Mouse (Mus musculus) gastrocnemius, adult 2 months (tissue): ENCODE results near the gene Abcg3. TPM values are rescaled to one million over a fixed set of nuclear protein-coding genes. Genes with fewer than 3 reads are reported as not detected.
"Not testable (repeated sequence)": the region's sequence is repeated elsewhere in the genome, so short reads cannot be mapped to it uniquely, and the experiment has no call there.

Experiments used
- DNase-seq: peaks from one replicate; pipeline ENCODE4 v3.0.0; 2022
- H3K27ac ChIP-seq: fragments of 200-600 bp; 2 replicates; pipeline ENCODE4 v1.8.1; 2022; ENCODE audit warnings: mild to moderate bottlenecking
- H3K4me3 ChIP-seq: fragments of 200-600 bp; 2 replicates; pipeline ENCODE4 v1.8.1; 2022; ENCODE audit warnings: mild to moderate bottlenecking, moderate library complexity
- CTCF ChIP-seq: fragments of 200-600 bp; IDR thresholded peaks from 2 replicates; pipeline ENCODE4 v1.8.1; 2022; ENCODE audit warnings: antibody characterized with exemption, mild to moderate bottlenecking, moderate library complexity
- intact Hi-C: fragments of 180-260 bp; cut with DNase I; formaldehyde crosslinking; loops from one replicate; pipeline ENCODE4 v1.15.1; 2025
- long read RNA-seq, 2 experiments: library from polyadenylated mRNA; stranded (forward); transcript quantifications; one replicate each; pipeline ENCODE4 v2.0.0; 2021
- total RNA-seq, 2 experiments: library from RNA; stranded (reverse); gene quantifications; 2 replicates each; pipeline ENCODE4 v1.2.3; 2021

The Abcg3 gene
- under 1 TPM in 1 of 2 experiments, not detected in 1; 0.08 TPM for total RNA-seq
- long read RNA-seq, experiment 1, result 0 reads
- long read RNA-seq, experiment 2, result 0 reads

DNA sequence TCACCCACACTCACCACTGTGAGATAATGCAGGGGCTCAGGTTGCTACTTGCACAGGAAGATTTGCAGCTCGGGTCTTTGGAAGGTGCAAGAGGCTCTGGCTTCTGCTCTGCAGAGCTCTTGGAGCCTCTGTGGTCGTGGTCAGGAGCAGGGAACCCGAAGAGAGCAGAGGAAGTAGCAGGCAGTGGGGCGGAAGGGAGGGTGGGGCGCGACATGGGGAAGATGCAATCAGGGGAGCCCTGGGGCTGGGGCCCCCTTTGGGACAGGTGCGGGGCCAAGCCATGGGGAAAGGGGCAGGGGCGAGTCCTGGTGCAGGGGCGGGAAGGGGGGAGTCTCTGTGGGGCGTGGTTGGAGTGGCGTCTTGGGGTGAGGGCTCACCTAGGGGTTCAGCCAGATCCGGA, at the start of gene Abcg3:
Gene Abcg3 (minus strand): TSS at position 184 of the 400 bp plus-strand sequence.
- intact Hi-C loops, result loop anchor here (10.0 kb wide), 1 partner anchor 162 kb away; no protein-coding TSS in a partner anchor
- no peak within 1 kb of the TSS for H3K27ac ChIP-seq
- DNase-seq, result peak; percentile 18
- TF ChIP-seq CTCF, result no peak
- peak within 1 kb of the TSS; percentile 46 for H3K4me3 ChIP-seq

DNA sequence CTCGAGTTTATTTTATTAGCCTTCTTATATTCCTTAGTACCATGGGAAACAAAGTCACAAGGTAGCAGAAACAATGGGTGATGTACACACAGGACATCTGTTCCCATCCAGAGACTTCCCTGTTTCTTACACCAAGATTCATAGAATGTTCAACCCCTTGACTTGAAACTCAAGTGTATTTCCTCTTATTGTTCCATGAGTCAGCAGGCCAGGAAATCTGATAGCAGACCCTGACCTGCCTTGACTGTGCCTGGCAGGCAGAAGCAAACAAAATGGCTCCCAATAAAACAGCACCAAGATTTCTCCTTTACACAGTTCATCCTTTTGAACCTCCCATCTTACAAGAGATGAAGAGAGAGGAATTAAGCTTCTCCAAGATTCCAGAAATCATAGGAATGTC, 30.0 kb upstream of the Abcg3 start:
- TF ChIP-seq CTCF, result no peak
- intact Hi-C loops, result no loop called here
- no peak overlapping the region for H3K4me3 ChIP-seq
- no peak for DNase-seq
- no peak overlapping the region for H3K27ac ChIP-seq

DNA sequence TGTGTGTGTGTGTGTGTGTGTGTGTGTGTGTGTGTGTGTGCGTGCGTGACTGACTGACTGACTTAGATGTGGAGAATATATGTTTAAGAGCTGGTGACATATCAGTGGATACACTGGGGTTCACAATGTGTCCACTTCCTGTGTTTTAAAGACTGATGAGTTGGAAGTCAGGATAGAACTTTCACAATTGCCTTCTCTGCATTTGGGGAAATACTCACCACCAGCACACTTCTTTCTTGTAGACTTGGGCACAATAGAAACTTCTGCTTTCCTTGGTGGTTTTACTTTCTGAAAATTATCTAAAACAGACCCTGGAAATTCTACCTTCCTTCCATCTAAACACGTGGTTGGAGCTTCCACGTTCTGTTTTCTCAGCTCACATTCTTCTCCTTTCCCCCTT, 29.1 kb upstream of the Abcg3 start:
- intact Hi-C loops, result no loop called here
- DNase-seq, result no peak
- H3K27ac ChIP-seq, result no peak overlapping the region
- TF ChIP-seq CTCF, result no peak
- H3K4me3 ChIP-seq, result no peak overlapping the region

DNA sequence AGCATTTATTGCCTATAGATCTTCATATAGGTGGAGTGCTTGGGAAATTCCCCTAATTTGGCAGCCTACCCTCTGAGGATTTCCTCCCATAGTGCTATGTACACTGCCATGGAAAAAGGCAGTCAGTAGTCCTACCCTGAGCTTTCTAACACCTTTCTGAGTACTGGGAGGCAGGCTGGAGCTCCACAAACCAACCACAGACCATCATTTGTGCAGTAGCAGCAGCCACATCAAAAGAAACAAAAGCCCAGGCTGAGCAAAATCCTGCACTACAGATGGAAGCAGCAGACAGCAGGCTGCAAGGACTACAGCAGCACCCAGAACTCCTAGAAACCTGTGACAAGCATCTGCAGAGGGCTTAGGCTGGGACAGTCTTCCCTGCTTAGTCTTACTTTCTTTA, 27.9 kb upstream of the Abcg3 start:
- no peak for DNase-seq
- Histone ChIP-seq H3K4me3 (no peak overlapping the region), H3K27ac (no peak overlapping the region)
- no peak for TF ChIP-seq CTCF
- intact Hi-C loops, result no loop called here

DNA sequence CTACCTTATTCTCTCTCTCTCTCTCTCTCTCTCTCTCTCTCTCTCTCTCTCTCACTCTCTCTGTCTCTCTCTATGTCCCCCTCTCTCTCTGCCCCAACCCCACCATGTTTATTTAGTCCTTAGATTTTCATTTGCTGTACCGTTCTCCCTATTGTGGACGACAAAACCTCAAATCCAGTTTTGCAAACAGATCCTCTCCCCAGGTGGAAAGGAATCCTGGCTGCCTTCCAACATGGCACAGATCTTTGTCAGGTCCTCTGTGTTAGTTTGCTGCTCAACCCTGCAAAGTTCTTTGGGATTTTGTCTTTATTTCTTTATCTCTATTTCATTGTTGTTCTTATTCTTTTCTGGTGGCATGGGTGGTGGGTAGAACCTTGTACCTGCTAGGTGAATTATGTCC, 6.9 kb upstream of the Abcg3 start:
- Histone ChIP-seq H3K4me3 (no peak overlapping the region), H3K27ac (no peak overlapping the region)
- no peak for DNase-seq
- TF ChIP-seq CTCF, result no peak
- intact Hi-C loops, result loop anchor here (10.0 kb wide), 1 partner anchor 155 kb away; no protein-coding TSS in a partner anchor

DNA sequence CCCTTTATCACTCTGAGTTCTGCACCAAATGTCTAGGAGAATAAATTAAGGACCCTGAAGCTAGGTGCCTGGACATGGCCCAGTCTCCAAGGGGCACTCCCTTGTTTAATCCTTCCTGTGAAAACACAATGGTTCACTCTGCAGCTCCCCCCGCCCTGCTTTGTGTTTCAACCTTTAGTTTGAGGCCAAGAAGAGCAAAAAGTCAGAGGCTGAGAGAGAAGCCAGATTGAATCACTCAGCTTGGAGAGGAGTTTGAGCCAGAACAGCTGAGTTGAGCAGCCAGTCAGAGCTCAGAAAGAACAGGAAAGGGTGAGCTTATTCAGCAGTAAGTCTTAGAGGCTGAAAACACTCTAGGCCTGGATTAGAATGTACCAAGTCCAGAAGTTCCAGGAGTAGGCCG, 5.5 kb upstream of the Abcg3 start:
- Histone ChIP-seq H3K27ac (peak overlapping the region; percentile 70), H3K4me3 (no peak overlapping the region)
- intact Hi-C loops, result loop anchor here (2.0 to 10.0 kb wide), 2 partner anchors 157 to 335 kb away; no protein-coding TSS in a partner anchor
- peak; percentile 19 for DNase-seq
- TF ChIP-seq CTCF, result no peak

DNA sequence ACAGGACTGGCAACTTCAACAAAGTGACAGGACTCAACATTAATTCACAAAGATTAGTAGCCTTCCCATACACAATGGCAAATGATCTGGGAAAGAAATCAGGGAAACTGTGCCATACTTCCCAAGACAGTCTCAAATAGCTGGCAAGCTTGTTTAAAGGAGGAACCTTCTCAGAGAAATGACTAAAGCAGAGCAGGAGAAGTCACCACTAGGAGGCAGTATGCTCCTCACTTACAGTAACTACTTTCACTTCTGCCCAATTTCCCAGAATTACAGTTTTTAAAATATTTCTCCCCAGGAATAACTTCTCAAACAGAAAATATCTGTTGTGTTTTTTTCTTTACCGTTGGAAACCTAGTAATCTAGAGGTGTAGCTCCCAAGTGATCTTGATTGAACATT, 4.2 kb upstream of the Abcg3 start:
- intact Hi-C loops, result loop anchor here (2.0 to 10.0 kb wide), 2 partner anchors 158 to 336 kb away; no protein-coding TSS in a partner anchor
- TF ChIP-seq CTCF, result peak; percentile 78
- DNase-seq, result no peak
- H3K4me3 ChIP-seq, result no peak overlapping the region
- H3K27ac ChIP-seq, result no peak overlapping the region

DNA sequence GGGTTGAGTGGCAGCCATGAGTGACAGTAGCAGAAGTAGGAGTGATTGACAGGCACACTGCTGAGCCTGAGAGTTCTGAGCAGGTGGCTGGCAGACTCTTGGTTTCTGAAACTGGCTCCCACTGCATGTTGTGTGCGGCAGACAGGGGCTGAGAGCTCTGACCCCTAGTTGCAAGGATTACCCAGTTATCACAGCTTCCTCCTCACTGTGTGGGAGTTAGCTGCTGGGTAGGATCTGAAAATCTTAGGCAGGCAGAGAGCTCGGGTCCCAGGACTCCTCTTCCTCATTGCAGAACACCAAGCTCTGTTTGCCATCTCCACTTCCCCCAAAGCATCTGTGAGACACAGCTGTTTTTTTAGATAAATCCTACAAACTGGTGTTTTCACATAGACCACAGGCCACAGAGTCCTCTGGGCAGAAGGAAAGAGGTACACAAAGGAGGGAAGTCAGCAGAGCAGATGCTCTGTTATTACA, 3.4 kb downstream of the Abcg3 start:
- H3K27ac ChIP-seq, result no peak overlapping the region
- no peak overlapping the region for H3K4me3 ChIP-seq
- no peak for TF ChIP-seq CTCF
- intact Hi-C loops, result no loop called here
- peak; percentile 23 for DNase-seq

DNA sequence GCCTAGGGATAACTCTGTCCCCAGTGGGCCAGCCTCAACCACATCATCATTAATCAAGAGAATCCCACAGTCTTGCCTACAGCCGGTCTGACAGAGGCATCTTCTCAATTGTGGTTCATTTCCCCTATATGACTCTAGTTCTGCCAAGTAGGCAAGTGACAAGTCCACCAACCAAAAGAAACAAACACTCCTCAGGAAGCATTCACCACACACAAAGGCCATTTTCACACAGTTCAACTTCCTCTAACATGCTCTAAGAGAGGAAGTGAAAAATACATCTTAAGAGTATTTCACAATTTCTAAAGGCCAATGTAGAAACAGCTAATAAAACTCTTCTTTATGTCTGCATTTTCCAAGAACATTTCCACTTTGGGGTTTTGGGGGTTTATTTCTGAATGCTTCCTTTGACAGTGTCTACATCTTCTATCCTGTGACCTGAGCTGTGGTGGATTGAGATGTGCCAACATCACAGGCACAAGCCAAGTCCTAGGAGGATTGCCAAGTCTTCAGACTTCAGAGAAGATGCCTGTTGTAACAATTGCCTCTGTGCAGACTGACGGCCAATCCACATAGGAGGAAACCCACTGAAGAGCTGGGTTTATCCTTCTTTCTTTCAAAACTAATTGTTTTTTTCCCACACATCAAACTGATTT, 24.3 kb downstream of the Abcg3 start:
- intact Hi-C loops, result no loop called here
- H3K27ac ChIP-seq, result no peak overlapping the region
- no peak for TF ChIP-seq CTCF
- no peak for DNase-seq
- H3K4me3 ChIP-seq, result no peak overlapping the region

DNA sequence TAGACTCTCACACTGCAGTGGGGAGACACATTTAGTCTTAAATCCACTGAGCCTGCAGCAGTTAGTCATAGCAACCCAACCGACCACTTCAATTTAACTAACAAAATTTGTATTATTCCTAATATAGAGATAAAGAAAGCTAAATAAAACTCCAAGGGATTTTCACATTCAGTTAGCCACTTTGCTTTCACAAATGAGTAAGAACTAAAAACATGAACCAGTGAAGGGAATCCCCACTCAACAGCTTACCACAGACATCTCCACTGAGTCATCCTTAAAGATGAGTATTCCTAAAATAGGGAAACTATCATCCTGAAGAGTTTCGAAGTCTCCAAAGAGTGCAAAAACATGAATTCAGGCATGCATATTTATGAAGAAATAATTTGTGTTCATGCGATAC, 27.3 kb downstream of the Abcg3 start:
- Histone ChIP-seq H3K27ac (no peak overlapping the region), H3K4me3 (no peak overlapping the region)
- no peak for TF ChIP-seq CTCF
- DNase-seq, result no peak
- intact Hi-C loops, result no loop called here

DNA sequence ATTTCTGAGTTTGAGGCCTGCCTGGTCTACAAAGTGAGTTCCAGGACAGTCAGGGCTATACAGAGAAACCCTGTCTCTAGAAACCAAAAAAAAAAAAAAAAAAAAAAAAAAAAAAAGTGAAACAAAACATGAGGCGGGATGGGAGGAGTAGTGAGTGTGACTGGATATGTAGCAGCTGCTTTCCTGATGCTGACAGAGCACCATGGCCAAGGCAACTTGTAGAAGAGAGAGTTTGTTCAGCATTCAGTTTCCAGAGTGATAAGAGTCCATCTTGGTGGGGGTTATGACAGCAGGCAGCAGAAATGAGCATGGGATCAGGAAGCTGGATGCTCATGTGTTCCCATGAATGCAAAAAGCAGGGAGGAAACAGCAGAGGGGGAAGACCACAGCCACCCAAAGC, 35.6 kb downstream of the Abcg3 start:
- DNase-seq, result no peak
- H3K4me3 ChIP-seq, result no peak overlapping the region
- intact Hi-C loops, result no loop called here
- no peak overlapping the region for H3K27ac ChIP-seq
- no peak for TF ChIP-seq CTCF

DNA sequence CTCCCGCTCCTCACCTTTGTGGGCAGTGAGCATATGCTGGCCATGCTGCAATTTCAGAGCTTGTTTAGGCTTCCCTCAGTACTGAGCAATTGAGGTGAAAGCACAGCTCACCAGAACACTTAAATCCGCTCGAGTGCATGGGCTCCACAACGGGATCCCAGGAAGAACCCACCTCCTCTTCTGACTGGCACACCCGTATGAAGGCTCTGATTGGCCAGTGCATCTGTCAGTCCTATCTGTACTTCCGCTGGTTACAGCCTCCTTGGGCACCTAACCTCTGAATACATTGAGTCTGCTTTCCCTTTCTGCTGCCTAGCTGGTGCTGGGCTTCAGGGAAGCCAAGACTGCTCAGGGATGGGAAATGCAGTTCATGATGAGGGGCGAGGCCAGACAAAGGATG, 48.4 kb downstream of the Abcg3 start:
- Histone ChIP-seq H3K27ac (no peak overlapping the region), H3K4me3 (no peak overlapping the region)
- TF ChIP-seq CTCF, result no peak
- intact Hi-C loops, result no loop called here
- no peak for DNase-seq

DNA sequence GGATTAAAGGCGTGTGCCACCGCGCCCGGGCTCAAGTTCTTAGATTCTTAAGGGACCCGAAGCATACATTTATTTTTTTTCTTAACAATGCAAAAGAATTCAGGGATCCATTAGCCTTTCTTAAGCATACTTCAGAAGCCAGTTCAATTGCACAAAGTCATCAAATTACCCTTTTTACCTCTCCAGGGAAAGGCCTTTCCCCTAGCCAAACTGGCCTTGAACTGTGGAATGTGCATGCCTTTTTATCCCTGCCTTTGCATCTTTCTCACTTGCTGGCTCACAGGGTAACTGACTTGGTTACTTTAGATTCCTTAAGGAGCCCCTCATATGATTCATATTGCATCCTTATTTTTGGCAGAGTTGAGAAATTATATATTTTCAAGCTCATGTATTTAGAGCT, 76.0 kb downstream of the Abcg3 start:
- DNase-seq, intact Hi-C loops, H3K4me3 ChIP-seq, H3K27ac ChIP-seq: not testable (repeated sequence)

Other genes starting within 250 kb of the Abcg3 start
- gene Zfp951, start 122.6 kb downstream of the Abcg3 start, total RNA-seq, result 1 to 10 TPM; 1.1 to 1.3 TPM
- 1 to 10 TPM; 2.4 to 2.8 TPM for gene Gbp9, start 156.8 kb upstream of the Abcg3 start, total RNA-seq
- gene Gbp8, start 156.8 kb upstream of the Abcg3 start, total RNA-seq, result not detected
- gene Gbp4, start 156.9 kb upstream of the Abcg3 start, total RNA-seq, result 1 to 10 TPM; 1.2 to 2.7 TPM